Mouse (Mus musculus): ENCODE data around the gene Elmo2. TPM values are rescaled to one million over a fixed set of nuclear protein-coding genes. Genes with fewer than 3 reads are reported as not detected.

Elmo2 gene
- polyA plus RNA-seq, 1 experiment from 2014 or later, result 98.6 TPM

DNA sequence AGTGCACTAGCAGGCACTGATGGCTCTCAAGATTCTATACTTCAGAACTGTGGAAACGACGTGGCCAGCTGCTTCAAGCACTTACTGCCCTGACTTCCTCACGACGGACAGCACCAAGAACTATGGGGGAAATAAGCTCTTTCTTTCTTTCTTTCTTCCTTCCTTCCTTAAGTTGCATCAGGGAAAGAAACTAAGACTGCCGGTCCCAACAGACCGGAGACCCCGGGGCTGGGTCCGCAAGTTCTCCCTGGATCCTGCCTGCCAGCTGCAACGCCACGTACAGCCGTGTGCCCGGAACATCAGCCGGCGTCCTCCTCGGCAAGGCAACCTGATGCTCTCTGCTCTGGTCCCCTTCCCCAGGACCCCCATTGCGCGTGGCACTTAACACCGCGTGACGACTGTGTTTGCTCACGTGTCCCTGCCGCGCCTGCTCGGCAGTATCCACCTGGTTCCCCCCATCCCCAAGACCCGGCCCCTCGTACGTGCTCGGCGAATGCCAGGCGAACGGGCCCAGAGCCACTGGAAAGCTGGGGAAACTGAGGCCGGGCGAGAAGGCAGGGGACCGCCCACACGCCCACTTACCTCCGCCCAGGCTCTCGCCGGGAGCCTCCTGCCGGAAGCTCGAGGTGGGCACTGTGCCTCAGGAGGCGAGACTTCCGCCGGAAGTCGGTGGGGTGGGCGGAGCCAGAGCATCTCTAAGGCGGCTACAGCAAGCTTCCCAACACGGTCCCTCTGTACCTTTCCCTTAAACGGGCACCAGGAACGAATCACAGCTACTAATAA is 38.9 kb downstream of the Elmo2 start, which contains the start of gene Slc35c2:
Slc35c2 (minus strand) TSS at position 668 of the 783 bp plus-strand sequence.
- Histone ChIP-seq H3K4me1 (peaks cover 25% of the 10 kb centered on the region), H3K9ac (peak within 1 kb of the TSS; percentile 81), H3K4me3 (peak within 1 kb of the TSS; percentile 77), H3K27me3 (no peaks in the 10 kb centered on the region), H3K27ac (peak within 1 kb of the TSS; percentile 87), H3K4me2 (peak within 1 kb of the TSS; percentile 84), H3K36me3 (peaks cover 44% of the 10 kb centered on the region), H3K9me3 (no peaks in the 10 kb centered on the region)
- peak; percentile 84 for ATAC-seq (ENCODE audit: insufficient number of reproducible peaks, insufficient read depth, low FRiP score, low TSS enrichment, low read depth)
- 1% methylated on average over 49 of the region's 49 CpGs for WGBS

GRCm38 (mm10) chr2:165286361-165287201 is 39.7 kb downstream of the Elmo2 start:
- 61% methylated on average over 18 of the region's 18 CpGs for WGBS
- peaks cover 25% of the 10 kb centered on the region for H3K4me1 ChIP-seq
- peak overlapping the region; percentile 84 for H3K4me2 ChIP-seq
- no peaks in the 10 kb centered on the region for H3K9me3 ChIP-seq
- H3K36me3 ChIP-seq, result peaks cover 41% of the 10 kb centered on the region
- ATAC-seq (ENCODE audit: insufficient number of reproducible peaks, insufficient read depth, low FRiP score, low TSS enrichment, low read depth), result no peak
- peak overlapping the region; percentile 33; the same call in 1 of the 2 replicates for H3K27ac ChIP-seq
- H3K27me3 ChIP-seq, result no peaks in the 10 kb centered on the region
- H3K4me3 ChIP-seq, result peak overlapping the region; percentile 77
- peak overlapping the region; percentile 81 for H3K9ac ChIP-seq

GRCm38 (mm10) chr2:165285621-165286020 is 40.7 kb downstream of the Elmo2 start:
- H3K27ac ChIP-seq, result no peak overlapping the region
- H3K9me3 ChIP-seq, result no peaks in the 10 kb centered on the region
- ATAC-seq (ENCODE audit: insufficient number of reproducible peaks, insufficient read depth, low FRiP score, low TSS enrichment, low read depth), result no peak
- peak overlapping the region; percentile 84; the same call in 1 of the 2 replicates for H3K4me2 ChIP-seq
- 0 out of 2 replicates have a peak overlapping the region, but pooled peaks have one; percentile 3 for H3K9ac ChIP-seq
- no peak overlapping the region for H3K4me3 ChIP-seq
- 83% methylated on average over 8 of the region's 8 CpGs for WGBS
- H3K27me3 ChIP-seq, result no peaks in the 10 kb centered on the region
- H3K36me3 ChIP-seq, result peaks cover 36% of the 10 kb centered on the region
- peaks cover 25% of the 10 kb centered on the region for H3K4me1 ChIP-seq

DNA sequence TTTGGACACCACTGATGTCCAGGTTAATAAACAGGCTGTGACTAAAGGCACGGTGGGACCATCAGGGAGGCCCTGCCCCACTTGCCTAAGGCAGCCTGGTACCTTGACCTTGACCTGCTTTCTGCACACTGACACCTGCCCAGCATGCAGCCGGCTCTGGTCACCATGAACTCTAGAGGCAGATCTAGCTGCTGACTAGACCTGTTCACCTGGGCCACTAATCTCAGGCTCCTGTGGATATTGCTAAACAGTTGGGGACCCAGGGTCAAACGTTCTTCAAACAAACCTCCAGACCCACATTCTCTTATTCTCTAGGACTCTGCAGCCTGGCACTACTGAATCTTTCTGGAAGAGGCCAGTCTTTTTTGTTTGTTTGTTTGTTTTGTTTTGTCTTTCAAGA is 41.2 kb downstream of the Elmo2 start:
- ATAC-seq (ENCODE audit: insufficient number of reproducible peaks, insufficient read depth, low FRiP score, low TSS enrichment, low read depth), result no peak
- 77% methylated on average over 3 of the region's 3 CpGs for WGBS
- H3K9me3 ChIP-seq, result no peaks in the 10 kb centered on the region
- peaks cover 25% of the 10 kb centered on the region for H3K4me1 ChIP-seq
- H3K36me3 ChIP-seq, result peaks cover 35% of the 10 kb centered on the region
- no peaks in the 10 kb centered on the region for H3K27me3 ChIP-seq
- no peak overlapping the region for H3K4me2 ChIP-seq
- H3K4me3 ChIP-seq, result no peak overlapping the region
- no peak overlapping the region for H3K9ac ChIP-seq
- H3K27ac ChIP-seq, result no peak overlapping the region

GRCm38 (mm10) chr2:165284377-165284776 is 41.9 kb downstream of the Elmo2 start:
- 87% methylated on average over 7 of the region's 7 CpGs for WGBS
- no peak for ATAC-seq (ENCODE audit: insufficient number of reproducible peaks, insufficient read depth, low FRiP score, low TSS enrichment, low read depth)
- Histone ChIP-seq H3K36me3 (peaks cover 28% of the 10 kb centered on the region), H3K27me3 (no peaks in the 10 kb centered on the region), H3K9ac (no peak overlapping the region), H3K4me2 (no peak overlapping the region), H3K27ac (no peak overlapping the region), H3K4me1 (peaks cover 25% of the 10 kb centered on the region), H3K4me3 (no peak overlapping the region), H3K9me3 (no peaks in the 10 kb centered on the region)

DNA sequence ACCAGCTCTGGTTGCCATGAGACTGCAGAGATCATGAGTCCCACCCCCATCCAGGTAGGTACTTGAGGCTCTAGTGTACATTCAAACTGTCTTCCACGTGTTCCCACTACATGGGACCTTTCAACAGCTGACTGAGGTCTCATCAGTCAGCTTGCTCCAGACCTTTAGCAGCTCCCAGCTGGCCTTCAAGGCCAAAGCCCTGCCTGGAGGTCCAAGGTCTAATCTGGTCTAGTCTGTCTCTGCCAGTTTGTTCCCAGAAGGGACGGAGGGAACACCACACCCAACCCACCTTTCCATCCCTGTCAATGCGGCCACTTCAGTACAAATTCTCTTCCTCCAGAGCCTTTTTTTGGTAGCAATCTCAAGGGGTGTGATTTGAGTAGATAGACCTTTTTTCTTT is 42.6 kb downstream of the Elmo2 start:
- WGBS, result 93% methylated on average over 3 of the region's 3 CpGs
- H3K36me3 ChIP-seq, result peaks cover 26% of the 10 kb centered on the region
- peaks cover 22% of the 10 kb centered on the region for H3K4me1 ChIP-seq
- no peak for ATAC-seq (ENCODE audit: insufficient number of reproducible peaks, insufficient read depth, low FRiP score, low TSS enrichment, low read depth)
- H3K9ac ChIP-seq, result no peak overlapping the region
- no peaks in the 10 kb centered on the region for H3K27me3 ChIP-seq
- no peak overlapping the region for H3K4me3 ChIP-seq
- H3K27ac ChIP-seq, result no peak overlapping the region
- H3K9me3 ChIP-seq, result no peaks in the 10 kb centered on the region
- no peak overlapping the region for H3K4me2 ChIP-seq

DNA sequence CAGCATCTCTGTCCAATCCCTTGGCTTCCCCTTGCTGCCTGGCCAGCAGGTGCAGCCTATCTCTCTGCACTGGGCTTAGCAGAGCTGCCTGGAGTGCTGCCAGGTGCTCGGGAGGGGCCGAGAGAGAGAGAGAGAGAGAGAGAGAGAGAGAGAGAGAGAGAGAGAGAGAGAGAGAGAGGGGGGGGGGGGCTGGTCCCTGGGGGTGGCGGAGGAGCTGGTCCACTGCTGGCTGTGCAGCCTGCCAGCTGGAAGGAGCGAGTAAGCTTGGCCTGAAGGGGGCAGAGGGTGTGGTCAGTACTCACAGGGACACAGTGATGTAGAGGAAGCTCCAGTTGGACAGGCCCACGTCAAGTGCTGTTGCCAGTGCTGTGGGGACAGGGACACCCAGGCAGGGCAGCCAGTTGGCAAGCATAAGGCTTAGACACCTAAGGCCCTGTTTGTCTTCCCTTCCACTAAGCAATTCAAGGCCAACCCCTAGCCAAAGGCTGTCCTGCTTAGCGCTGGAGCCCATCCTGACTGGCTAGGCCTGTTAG is 44.4 kb downstream of the Elmo2 start:
- WGBS, result 49% methylated on average over 4 of the region's 6 CpGs
- Histone ChIP-seq H3K27ac (no peak overlapping the region), H3K4me2 (no peak overlapping the region), H3K4me1 (peaks cover 11% of the 10 kb centered on the region), H3K9me3 (no peaks in the 10 kb centered on the region), H3K36me3 (peaks cover 42% of the 10 kb centered on the region), H3K4me3 (no peak overlapping the region), H3K27me3 (no peaks in the 10 kb centered on the region), H3K9ac (no peak overlapping the region)
- ATAC-seq (ENCODE audit: insufficient number of reproducible peaks, insufficient read depth, low FRiP score, low TSS enrichment, low read depth), result no peak

DNA sequence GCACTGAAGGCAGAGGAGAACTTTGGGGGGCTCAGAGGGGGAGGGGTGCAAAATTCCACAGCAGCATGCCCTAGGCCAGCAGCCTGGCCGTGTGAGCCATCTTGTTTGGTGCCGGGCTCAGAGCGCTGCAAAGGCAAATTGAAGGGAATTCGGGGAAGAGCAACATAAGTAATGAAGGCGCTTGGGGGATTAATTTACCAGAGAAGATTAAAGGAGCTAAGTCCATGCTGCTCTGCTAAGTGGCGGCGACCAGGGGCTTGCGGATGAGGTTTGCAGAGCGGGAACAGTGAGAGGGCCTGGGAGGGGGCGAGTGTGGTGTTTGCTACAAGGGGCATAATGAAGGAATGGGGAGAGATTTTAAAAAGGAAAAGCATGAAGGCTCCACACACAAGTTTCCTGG is 46.9 kb downstream of the Elmo2 start:
- WGBS, result 36% methylated on average over 10 of the region's 10 CpGs
- Histone ChIP-seq H3K4me2 (no peak overlapping the region), H3K36me3 (peaks cover 47% of the 10 kb centered on the region), H3K9me3 (no peaks in the 10 kb centered on the region), H3K9ac (no peak overlapping the region), H3K4me1 (peaks cover 14% of the 10 kb centered on the region), H3K4me3 (no peak overlapping the region), H3K27me3 (no peaks in the 10 kb centered on the region), H3K27ac (no peak overlapping the region)
- no peak for ATAC-seq (ENCODE audit: insufficient number of reproducible peaks, insufficient read depth, low FRiP score, low TSS enrichment, low read depth)

- no peaks in the 10 kb centered on the region for H3K27me3 ChIP-seq
- H3K4me3 ChIP-seq, result no peak overlapping the region
- no peak overlapping the region for H3K27ac ChIP-seq
- H3K9me3 ChIP-seq, result no peaks in the 10 kb centered on the region
- 85% methylated on average over 5 of the region's 5 CpGs for WGBS
- H3K4me2 ChIP-seq, result no peak overlapping the region
- H3K36me3 ChIP-seq, result peaks cover 34% of the 10 kb centered on the region
- H3K9ac ChIP-seq, result no peak overlapping the region
- no peak for ATAC-seq (ENCODE audit: insufficient number of reproducible peaks, insufficient read depth, low FRiP score, low TSS enrichment, low read depth)
- H3K4me1 ChIP-seq, result peaks cover 14% of the 10 kb centered on the region
Measured at GRCm38 (mm10) chr2:165277188-165277740, 49.0 kb downstream of the Elmo2 start.

GRCm38 (mm10) chr2:165275824-165276223 is 50.5 kb downstream of the Elmo2 start:
- peaks cover 27% of the 10 kb centered on the region for H3K36me3 ChIP-seq
- 24% methylated on average over 8 of the region's 8 CpGs for WGBS
- no peaks in the 10 kb centered on the region for H3K9me3 ChIP-seq
- H3K4me3 ChIP-seq, result no peak overlapping the region
- no peak overlapping the region for H3K9ac ChIP-seq
- no peak overlapping the region for H3K4me2 ChIP-seq
- peaks cover 14% of the 10 kb centered on the region for H3K4me1 ChIP-seq
- peak overlapping the region; percentile 33; the same call in 1 of the 2 replicates for H3K27ac ChIP-seq
- 0 out of 2 replicates have a peak, but pooled peaks have one; percentile 32 for ATAC-seq (ENCODE audit: insufficient number of reproducible peaks, insufficient read depth, low FRiP score, low TSS enrichment, low read depth)
- no peaks in the 10 kb centered on the region for H3K27me3 ChIP-seq

GRCm38 (mm10) chr2:165275124-165275640 is 51.1 kb downstream of the Elmo2 start:
- Histone ChIP-seq H3K27me3 (no peaks in the 10 kb centered on the region), H3K9me3 (no peaks in the 10 kb centered on the region), H3K27ac (0 out of 2 replicates have a peak overlapping the region, but pooled peaks have one; percentile 33), H3K4me2 (no peak overlapping the region), H3K9ac (no peak overlapping the region), H3K4me3 (no peak overlapping the region), H3K4me1 (peaks cover 14% of the 10 kb centered on the region), H3K36me3 (peaks cover 21% of the 10 kb centered on the region)
- 24% methylated on average over 8 of the region's 8 CpGs for WGBS
- ATAC-seq (ENCODE audit: insufficient number of reproducible peaks, insufficient read depth, low FRiP score, low TSS enrichment, low read depth), result peak; percentile 43

Data from embryonic facial prominence, embryonic 13.5 days (tissue).